Mouse (Mus musculus) C2C12 (cell line): ENCODE measurements around the gene Klhdc4.

ENCODE experiments used
- CEBPB ChIP-seq: IDR thresholded peaks from one replicate; pipeline ENCODE4 v1.6.1; 2011; ENCODE audit warnings: low read depth, mild to moderate bottlenecking, control low read depth, moderate library complexity
- CTCF ChIP-seq: IDR thresholded peaks from one replicate; pipeline ENCODE4 v1.5.1; 2011; ENCODE audit not compliant: control insufficient read depth, insufficient read depth, insufficient read length
- FOSL1 ChIP-seq: IDR thresholded peaks from one replicate; pipeline ENCODE4 v1.8.0; 2011; ENCODE audit warnings: mild to moderate bottlenecking, low read length; ENCODE audit not compliant: poor library complexity, insufficient read depth, severe bottlenecking
- MAX ChIP-seq: IDR thresholded peaks from one replicate; pipeline ENCODE4 v1.6.1; 2011; ENCODE audit warnings: mild to moderate bottlenecking, control low read depth
- MYOD1 ChIP-seq: IDR thresholded peaks from one replicate; pipeline ENCODE4 v1.6.1; 2011; ENCODE audit warnings: low read depth; ENCODE audit not compliant: control insufficient read depth, insufficient read length
- MYOG ChIP-seq: IDR thresholded peaks from one replicate; pipeline ENCODE4 v1.6.1; 2011; ENCODE audit not compliant: control insufficient read depth, insufficient read length; ENCODE audit errors: extremely low read depth
- USF1 ChIP-seq: IDR thresholded peaks from one replicate; pipeline ENCODE4 v1.6.1; 2011; ENCODE audit warnings: low read depth, mild to moderate bottlenecking, control low read depth, moderate library complexity

- TF ChIP-seq USF1 (no peak), CTCF (no peak), FOSL1 (no peak), MYOG (no peak), MAX (no peak), MYOD1 (no peak), CEBPB (no peak)
Observed at GRCm38 (mm10) chr8:121749501-121749900, 79.9 kb downstream of the Klhdc4 start.
